Mouse (Mus musculus) kidney, adult 11 months (tissue): Measurements from ENCODE around the gene Klf12.
A peak's percentile ranks its signal among the peaks of the same experiment; 100 is the strongest.

ENCODE experiments used
- DNase-seq: peaks from one replicate; pipeline ENCODE4 v3.0.0; 2022

The Klf12 gene

GRCm38 (mm10) chr14:100026671-100027070 lies 257.8 kb downstream of the Klf12 start:
- DNase-seq = no peak

GRCm38 (mm10) chr14:100017219-100017618 lies 267.3 kb downstream of the Klf12 start:
- no peak for DNase-seq

GRCm38 (mm10) chr14:100010525-100010924 lies 274.0 kb downstream of the Klf12 start:
- no peak for DNase-seq

GRCm38 (mm10) chr14:100009790-100010382 lies 274.6 kb downstream of the Klf12 start:
- peak; percentile 38 for DNase-seq

GRCm38 (mm10) chr14:99983510-99983909 lies 301.0 kb downstream of the Klf12 start:
- DNase-seq = no peak

GRCm38 (mm10) chr14:99981209-99981608 lies 303.3 kb downstream of the Klf12 start:
- no peak for DNase-seq

GRCm38 (mm10) chr14:99967920-99968319 lies 316.6 kb downstream of the Klf12 start:
- DNase-seq = no peak

GRCm38 (mm10) chr14:99960500-99961229 lies 323.8 kb downstream of the Klf12 start:
- DNase-seq = no peak

GRCm38 (mm10) chr14:99955133-99955532 lies 329.3 kb downstream of the Klf12 start:
- DNase-seq = no peak

GRCm38 (mm10) chr14:99944221-99945108 lies 340.0 kb downstream of the Klf12 start:
- DNase-seq = no peak

GRCm38 (mm10) chr14:99943156-99943555 lies 341.3 kb downstream of the Klf12 start:
- DNase-seq = peak; percentile 49

GRCm38 (mm10) chr14:99933456-99933855 lies 351.0 kb downstream of the Klf12 start:
- no peak for DNase-seq

GRCm38 (mm10) chr14:99931879-99932278 lies 352.6 kb downstream of the Klf12 start:
- DNase-seq = peak; percentile 34

- no peak for DNase-seq
Observed at GRCm38 (mm10) chr14:99911912-99912311, 372.6 kb downstream of the Klf12 start.

- DNase-seq = no peak
Observed at GRCm38 (mm10) chr14:99910876-99911275, 373.6 kb downstream of the Klf12 start.

GRCm38 (mm10) chr14:99900902-99901301 lies 383.6 kb downstream of the Klf12 start:
- DNase-seq = no peak

- DNase-seq = no peak
Observed at GRCm38 (mm10) chr14:99898861-99899260, 385.6 kb downstream of the Klf12 start.

- DNase-seq = peak; percentile 20
Observed at GRCm38 (mm10) chr14:99894708-99895383, 389.6 kb downstream of the Klf12 start.

- no peak for DNase-seq
Observed at GRCm38 (mm10) chr14:99894062-99894461, 390.4 kb downstream of the Klf12 start.

GRCm38 (mm10) chr14:99886503-99886902 lies 398.0 kb downstream of the Klf12 start:
- no peak for DNase-seq

GRCm38 (mm10) chr14:99885562-99885961 lies 398.9 kb downstream of the Klf12 start:
- no peak for DNase-seq

GRCm38 (mm10) chr14:99885128-99885527 lies 399.4 kb downstream of the Klf12 start:
- DNase-seq = no peak
